Mouse (Mus musculus) midbrain, embryonic 15.5 days (tissue): ENCODE results near the gene Thop1. TPM values are rescaled to one million over a fixed set of nuclear protein-coding genes. Genes with fewer than 3 reads are reported as not detected.

Experiments
- ATAC-seq: fragments of 200-750 bp; cut with Nextera tagmentation; replicated peaks from 2 replicates; pipeline ENCODE4 v1.8.0; 2017; ENCODE audit warnings: moderate TSS enrichment
- H3K27ac ChIP-seq: fragments of 300-500 bp; sonication (generic); 2 replicates; pipeline ENCODE4 v1.5.1; 2015; ENCODE audit warnings: mild to moderate bottlenecking, inconsistent platforms
- H3K27me3 ChIP-seq: fragments of 300-500 bp; sonication (generic); replicated peaks from 2 replicates; pipeline ENCODE4 v1.6.1; 2015; ENCODE audit warnings: inconsistent platforms
- H3K36me3 ChIP-seq: fragments of 300-500 bp; sonication (generic); replicated peaks from 2 replicates; pipeline ENCODE4 v1.6.1; 2015; ENCODE audit warnings: inconsistent platforms
- H3K4me1 ChIP-seq: fragments of 300-500 bp; sonication (generic); 2 replicates; pipeline ENCODE4 v1.6.1; 2015; ENCODE audit warnings: inconsistent platforms
- H3K4me2 ChIP-seq: fragments of 300-500 bp; sonication (generic); 2 replicates; pipeline ENCODE4 v1.6.1; 2015; ENCODE audit warnings: inconsistent platforms, mild to moderate bottlenecking, moderate library complexity
- H3K4me3 ChIP-seq: fragments of 300-500 bp; sonication (generic); 2 replicates; pipeline ENCODE4 v1.5.1; 2015; ENCODE audit warnings: mild to moderate bottlenecking, inconsistent platforms
- H3K9ac ChIP-seq: fragments of 300-500 bp; sonication (generic); 2 replicates; pipeline ENCODE4 v1.6.1; 2015; ENCODE audit warnings: mild to moderate bottlenecking, inconsistent platforms
- H3K9me3 ChIP-seq: fragments of 300-500 bp; sonication (generic); 2 replicates; pipeline ENCODE4 v1.6.1; 2016; ENCODE audit warnings: inconsistent platforms
- WGBS: fragments of 180-500 bp; shearing (Covaris S2); methylation state at CpG from one replicate; pipeline ENCODE4 v1.1.7; 2015; ENCODE audit warnings: mixed read lengths; 5-methylcytosine and 5-hydroxymethylcytosine counted together
- polyA plus RNA-seq: library from polyadenylated mRNA; unstranded; fragments of >200 nt; fragmentation: Nextera tagmentation; extraction: Ambion mirVana; gene quantifications from 2 replicates; pipeline ENCODE4 v1.2.1, GENCODE M21; 2015

The Thop1 gene
- 48.8 and 52.2 TPM in 2 replicates for polyA plus RNA-seq

DNA sequence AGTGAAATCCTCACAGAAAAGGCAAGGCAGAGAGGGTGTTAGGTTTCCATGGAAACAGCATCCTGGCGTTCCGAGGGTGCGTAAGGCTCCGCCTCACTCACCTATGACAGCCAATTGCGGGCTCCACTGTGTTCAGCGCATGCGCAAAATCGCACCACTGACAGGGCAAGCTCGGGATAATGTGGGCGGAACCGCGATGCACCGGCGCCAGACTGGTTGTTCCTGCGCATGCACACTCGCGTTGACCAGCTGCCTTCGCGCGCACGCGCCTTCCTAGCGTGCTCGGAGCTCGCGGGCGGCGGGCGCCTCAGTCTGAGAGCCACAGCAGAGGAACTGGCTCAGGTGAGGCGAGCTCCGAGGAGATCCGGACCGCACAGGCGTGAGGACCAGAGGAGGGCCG is at the start of gene Thop1:
Gene Thop1 (plus strand): TSS at position 200 of the 400 bp plus-strand sequence.
- H3K36me3 ChIP-seq = peaks cover 16% of the 10 kb centered on the region; the same call in 1 of the 2 replicates
- H3K27ac ChIP-seq = peak within 1 kb of the TSS; percentile 77
- peak; percentile 95 for ATAC-seq
- peak within 1 kb of the TSS; percentile 86 for H3K9ac ChIP-seq
- H3K27me3 ChIP-seq = no peaks in the 10 kb centered on the region
- H3K4me1 ChIP-seq = peaks cover 24% of the 10 kb centered on the region
- no peaks in the 10 kb centered on the region for H3K9me3 ChIP-seq
- WGBS = under 1% methylated on average over 35 of the region's 35 CpGs
- H3K4me3 ChIP-seq = peak within 1 kb of the TSS; percentile 81
- H3K4me2 ChIP-seq = peak within 1 kb of the TSS; percentile 85

DNA sequence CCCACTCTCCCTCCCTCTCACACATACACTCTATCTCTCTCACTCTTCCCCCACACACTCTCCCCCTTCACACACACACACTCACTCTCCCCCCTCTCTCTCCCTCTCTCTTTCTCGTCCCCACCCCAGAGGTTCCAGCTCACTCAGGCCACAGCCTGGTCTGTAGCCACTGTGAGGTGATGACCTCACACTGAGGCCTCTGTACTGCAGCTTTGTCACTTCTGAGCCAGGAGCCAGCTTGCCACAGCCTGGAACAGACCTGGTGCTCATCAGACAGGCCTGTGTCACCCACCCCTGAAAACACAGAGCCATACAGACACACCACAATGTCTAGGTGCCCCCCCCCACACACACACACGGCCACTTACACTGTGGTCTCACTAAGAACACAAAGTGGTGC is 49.6 kb upstream of the Thop1 start:
- H3K27me3 ChIP-seq = 0 out of 2 replicates have a peak, but pooled peaks cover 3% of the 10 kb centered on the region
- peaks cover 3% of the 10 kb centered on the region; the same call in 1 of the 2 replicates for H3K36me3 ChIP-seq
- H3K4me3 ChIP-seq = no peak overlapping the region
- no peak for ATAC-seq
- 54% methylated on average over 2 of the region's 2 CpGs for WGBS
- H3K4me1 ChIP-seq = peaks cover 26% of the 10 kb centered on the region
- no peaks in the 10 kb centered on the region for H3K9me3 ChIP-seq
- no peak overlapping the region for H3K4me2 ChIP-seq
- H3K9ac ChIP-seq = no peak overlapping the region
- no peak overlapping the region for H3K27ac ChIP-seq

DNA sequence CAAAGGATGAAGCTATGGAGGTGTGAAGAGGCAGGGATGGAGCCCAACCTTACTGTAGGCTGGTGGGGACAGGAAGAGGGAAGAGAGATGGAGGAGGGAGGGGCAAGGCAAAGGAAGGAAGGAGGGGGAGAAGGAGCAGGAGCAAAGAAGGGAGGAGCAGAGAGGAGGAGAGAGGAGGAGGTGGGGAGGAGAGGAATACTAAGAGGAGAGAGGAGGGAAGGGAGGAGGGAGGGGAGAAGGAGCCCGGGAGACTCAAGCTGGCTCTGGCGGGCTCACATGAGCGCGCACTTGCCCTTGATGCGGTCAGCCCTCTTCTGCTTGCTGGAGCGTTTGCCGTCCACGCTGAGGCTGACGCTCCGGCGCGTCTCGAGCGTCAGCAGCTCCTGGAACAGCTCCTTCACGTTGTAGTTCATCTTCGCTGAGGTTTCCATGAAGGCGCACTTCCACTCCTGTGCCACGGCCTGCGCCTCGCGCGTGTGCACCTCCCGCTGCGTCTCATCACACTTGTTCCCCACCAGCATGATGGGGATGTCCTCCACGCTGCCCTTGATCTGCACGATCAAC is 48.2 kb upstream of the Thop1 start:
- Histone ChIP-seq H3K4me2 (peak overlapping the region; percentile 25), H3K36me3 (peaks cover 3% of the 10 kb centered on the region; the same call in 1 of the 2 replicates), H3K4me1 (peaks cover 22% of the 10 kb centered on the region), H3K27me3 (0 out of 2 replicates have a peak, but pooled peaks cover 3% of the 10 kb centered on the region), H3K9ac (no peak overlapping the region; the same call in 1 of the 2 replicates), H3K9me3 (no peaks in the 10 kb centered on the region), H3K27ac (no peak overlapping the region), H3K4me3 (no peak overlapping the region)
- no peak for ATAC-seq
- WGBS = 28% methylated on average over 26 of the region's 26 CpGs

DNA sequence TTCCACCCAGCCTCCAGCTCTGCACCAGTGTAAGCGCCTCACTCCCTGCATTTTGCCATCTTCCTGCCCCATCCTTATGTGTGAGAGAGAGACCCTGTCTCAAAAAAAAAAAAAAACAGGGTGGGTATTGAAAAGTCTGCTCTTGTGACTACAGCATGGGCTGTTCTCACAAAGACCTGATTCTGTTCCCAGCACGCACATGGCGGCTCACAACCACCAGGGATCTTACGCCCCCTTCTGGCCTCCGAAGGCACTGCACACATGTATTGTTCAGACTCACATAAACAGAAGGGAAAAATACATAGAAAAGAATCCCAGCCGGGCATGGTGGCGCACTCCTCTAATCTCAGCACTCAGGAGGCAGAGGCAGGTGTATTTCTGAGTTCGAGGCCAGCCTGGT is 47.1 kb upstream of the Thop1 start:
- Histone ChIP-seq H3K4me1 (peaks cover 22% of the 10 kb centered on the region), H3K27ac (no peak overlapping the region), H3K9ac (no peak overlapping the region), H3K9me3 (no peaks in the 10 kb centered on the region), H3K36me3 (peaks cover 3% of the 10 kb centered on the region; the same call in 1 of the 2 replicates), H3K4me2 (no peak overlapping the region), H3K27me3 (0 out of 2 replicates have a peak, but pooled peaks cover 3% of the 10 kb centered on the region), H3K4me3 (no peak overlapping the region)
- no peak for ATAC-seq
- 75% methylated on average over 8 of the region's 8 CpGs for WGBS

DNA sequence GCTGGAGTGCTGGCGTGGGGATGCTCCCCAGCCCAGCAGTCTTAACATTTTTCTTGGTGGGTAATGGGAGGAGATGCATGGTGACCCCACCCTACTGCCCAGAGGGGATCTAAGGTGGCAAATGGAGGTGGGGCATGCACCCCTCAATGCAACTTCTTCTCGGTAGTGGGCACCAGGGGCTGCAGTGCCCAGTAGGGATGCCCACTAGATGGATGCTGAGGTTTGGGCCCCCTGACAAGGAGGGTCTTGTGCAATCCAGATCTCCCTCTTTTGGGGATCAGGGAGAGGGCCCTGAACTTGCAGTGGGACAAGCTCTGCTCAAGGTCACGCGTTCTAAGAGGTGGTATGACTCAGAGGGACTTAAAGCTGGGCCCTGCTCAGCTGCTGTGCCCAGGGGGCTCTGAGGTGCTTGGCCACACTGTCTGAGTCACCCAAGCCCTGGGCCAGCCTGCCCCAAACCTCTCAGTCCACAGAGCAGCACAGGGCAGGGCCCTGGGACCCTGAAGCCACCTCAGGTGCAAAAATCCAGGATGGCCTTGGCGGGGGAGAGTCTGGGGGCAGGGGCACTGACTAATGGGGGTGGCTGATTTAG is 45.4 kb upstream of the Thop1 start:
- ATAC-seq = peak; percentile 25; the same call in 1 of the 2 replicates
- WGBS = 83% methylated on average over 5 of the region's 5 CpGs
- Histone ChIP-seq H3K4me2 (peak overlapping the region; percentile 86), H3K4me3 (peak overlapping the region; percentile 50), H3K27me3 (0 out of 2 replicates have a peak, but pooled peaks cover 3% of the 10 kb centered on the region), H3K9me3 (no peaks in the 10 kb centered on the region), H3K9ac (peak overlapping the region; percentile 71), H3K36me3 (peaks cover 3% of the 10 kb centered on the region; the same call in 1 of the 2 replicates), H3K27ac (peak overlapping the region; percentile 13; the same call in 1 of the 2 replicates), H3K4me1 (peaks cover 25% of the 10 kb centered on the region)

DNA sequence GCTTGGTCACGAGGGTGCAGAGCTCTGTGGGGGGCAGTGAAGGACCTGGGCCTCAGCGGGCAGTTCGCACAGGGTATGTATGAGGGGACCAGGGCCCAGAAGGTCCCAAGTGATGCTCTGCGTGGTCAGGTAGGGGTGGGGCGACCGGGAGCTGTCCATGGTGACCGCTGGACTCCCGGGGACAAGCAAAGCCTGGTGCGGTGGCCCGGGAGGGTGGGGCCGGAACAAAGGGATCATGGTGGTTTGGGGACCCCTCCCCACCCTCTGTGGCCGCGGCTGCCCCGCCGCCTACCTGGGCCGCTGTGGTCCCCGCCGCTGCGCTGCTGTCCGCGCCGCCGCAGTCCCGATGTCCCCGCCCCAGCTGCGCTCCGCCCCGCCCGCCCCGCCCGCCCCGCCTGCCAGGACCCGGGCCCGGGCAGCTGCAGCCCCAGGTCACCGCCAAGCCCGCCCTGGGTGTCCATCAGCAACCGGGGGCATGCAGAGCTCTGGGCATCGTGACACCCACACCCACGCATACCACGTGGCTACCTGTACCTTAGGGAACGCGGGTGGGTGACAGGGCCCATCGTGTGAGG is 44.7 kb upstream of the Thop1 start:
- peak overlapping the region; percentile 86 for H3K4me2 ChIP-seq
- peak overlapping the region; percentile 50 for H3K4me3 ChIP-seq
- H3K27ac ChIP-seq = peak overlapping the region; percentile 13; the same call in 1 of the 2 replicates
- H3K9me3 ChIP-seq = no peaks in the 10 kb centered on the region
- H3K27me3 ChIP-seq = 0 out of 2 replicates have a peak, but pooled peaks cover 3% of the 10 kb centered on the region
- WGBS = under 1% methylated on average over 21 of the region's 43 CpGs
- H3K9ac ChIP-seq = peak overlapping the region; percentile 71
- peaks cover 7% of the 10 kb centered on the region; the same call in 1 of the 2 replicates for H3K36me3 ChIP-seq
- H3K4me1 ChIP-seq = peaks cover 25% of the 10 kb centered on the region
- peak; percentile 67 for ATAC-seq

DNA sequence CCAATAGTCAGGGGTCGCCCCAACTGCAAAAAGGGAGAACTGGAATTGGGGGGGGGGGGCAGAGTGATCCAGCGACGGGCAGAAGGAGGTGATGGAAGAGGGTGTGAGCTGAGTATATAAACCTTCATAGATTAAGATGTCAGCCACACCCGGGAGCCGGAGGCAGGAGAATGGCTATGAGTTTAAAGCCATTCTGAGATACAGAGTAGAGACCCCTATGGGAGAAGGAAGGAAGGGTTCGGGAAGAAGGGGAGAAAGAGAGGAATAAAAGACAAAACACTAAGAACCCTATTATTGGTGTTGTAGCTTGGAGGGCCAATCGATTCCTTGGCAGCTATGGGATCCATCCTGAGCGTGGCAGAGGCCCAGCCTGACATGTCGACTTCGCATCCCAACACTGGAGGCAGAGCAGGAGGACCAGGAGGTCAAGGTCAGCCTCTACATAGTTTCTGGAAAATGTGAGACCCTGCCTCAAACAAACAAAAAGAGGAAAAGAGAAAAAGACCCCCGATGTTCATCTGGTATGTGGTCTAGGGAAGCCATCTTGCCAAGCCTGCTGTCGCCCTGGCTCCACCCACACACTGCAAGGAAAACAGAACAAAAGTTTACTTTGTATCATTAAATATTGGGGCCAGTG is 44.1 kb upstream of the Thop1 start, which contains the start of gene Diras1:
Gene Diras1 (minus strand): TSS at position 24 of the 637 bp plus-strand sequence.
- peak; percentile 35 for ATAC-seq
- Histone ChIP-seq H3K4me3 (peak within 1 kb of the TSS; percentile 50), H3K9me3 (no peaks in the 10 kb centered on the region), H3K9ac (peak within 1 kb of the TSS; percentile 71), H3K27me3 (0 out of 2 replicates have a peak, but pooled peaks cover 3% of the 10 kb centered on the region), H3K27ac (peak within 1 kb of the TSS; percentile 13; the same call in 1 of the 2 replicates), H3K4me1 (peaks cover 22% of the 10 kb centered on the region), H3K4me2 (peak within 1 kb of the TSS; percentile 86), H3K36me3 (0 out of 2 replicates have a peak, but pooled peaks cover 12% of the 10 kb centered on the region)
- 53% methylated on average over 10 of the region's 12 CpGs for WGBS

DNA sequence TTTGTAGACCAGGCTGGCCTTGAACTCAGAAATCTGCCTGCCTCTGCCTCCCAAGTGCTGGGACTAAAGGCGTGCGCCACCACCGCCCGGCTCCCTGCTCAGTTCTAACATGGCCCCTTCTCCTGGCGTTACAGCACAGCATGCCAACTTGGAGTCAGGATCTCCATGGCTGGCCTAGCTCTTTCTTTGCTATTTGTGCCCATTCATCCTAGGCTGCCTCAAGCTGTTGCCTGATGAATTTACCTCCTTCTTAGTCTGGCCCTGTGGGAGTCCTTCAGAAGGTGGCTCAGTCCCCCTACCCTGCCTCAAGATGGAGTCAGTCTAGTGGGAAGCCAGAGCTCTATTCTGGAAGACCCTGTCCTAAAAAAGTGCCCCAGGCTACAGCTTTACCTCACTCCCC is 43.0 kb upstream of the Thop1 start:
- Histone ChIP-seq H3K9ac (no peak overlapping the region), H3K4me1 (peaks cover 19% of the 10 kb centered on the region), H3K4me2 (no peak overlapping the region), H3K27ac (no peak overlapping the region), H3K4me3 (no peak overlapping the region), H3K27me3 (0 out of 2 replicates have a peak, but pooled peaks cover 3% of the 10 kb centered on the region), H3K36me3 (peaks cover 18% of the 10 kb centered on the region; the same call in 1 of the 2 replicates), H3K9me3 (no peaks in the 10 kb centered on the region)
- no peak for ATAC-seq
- WGBS = 94% methylated on average over 5 of the region's 5 CpGs

DNA sequence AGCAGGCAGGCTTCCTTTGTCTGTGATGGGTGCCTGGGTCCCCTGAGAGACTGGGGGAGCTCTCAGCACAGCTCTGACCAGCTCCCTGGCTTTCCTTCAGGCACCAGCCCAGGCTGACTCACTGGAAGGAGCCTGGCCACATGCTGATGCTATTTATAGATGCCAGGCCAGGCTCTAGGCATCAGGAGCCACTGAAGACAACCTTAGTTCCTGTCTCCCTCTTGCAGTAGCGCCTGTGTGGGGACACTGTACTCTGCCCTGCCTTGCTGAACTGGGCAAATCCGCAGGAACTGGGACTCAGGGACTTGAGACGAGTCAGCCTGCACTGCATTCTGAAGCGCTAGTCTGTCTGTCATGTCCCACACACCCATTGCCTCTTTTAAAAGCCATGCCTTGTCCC is 42.5 kb upstream of the Thop1 start:
- ATAC-seq = no peak
- Histone ChIP-seq H3K27ac (no peak overlapping the region), H3K4me1 (peaks cover 16% of the 10 kb centered on the region), H3K9ac (no peak overlapping the region), H3K4me3 (no peak overlapping the region), H3K9me3 (no peaks in the 10 kb centered on the region), H3K27me3 (0 out of 2 replicates have a peak, but pooled peaks cover 3% of the 10 kb centered on the region), H3K36me3 (peaks cover 18% of the 10 kb centered on the region; the same call in 1 of the 2 replicates), H3K4me2 (no peak overlapping the region)
- WGBS = 73% methylated on average over 4 of the region's 4 CpGs

DNA sequence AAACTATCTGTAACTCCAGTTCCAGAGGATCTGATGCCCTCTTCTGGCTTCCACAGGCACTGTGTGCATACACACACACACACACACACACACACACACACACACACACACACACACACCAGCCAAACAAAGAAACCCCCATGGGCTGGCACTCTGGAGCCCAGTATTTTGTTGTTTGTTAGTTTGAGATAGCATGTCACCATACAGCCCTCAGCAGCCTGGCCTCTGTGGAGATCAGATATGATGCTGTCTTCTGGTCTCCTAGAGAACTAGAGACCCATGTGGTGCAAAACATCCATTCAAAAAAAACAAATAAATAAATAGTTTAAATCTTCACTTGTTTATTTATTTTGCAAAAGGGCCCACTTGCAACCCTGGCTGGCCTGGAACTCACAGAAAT is 41.6 kb upstream of the Thop1 start:
- 0 out of 2 replicates have a peak, but pooled peaks cover 3% of the 10 kb centered on the region for H3K27me3 ChIP-seq
- H3K9me3 ChIP-seq = no peaks in the 10 kb centered on the region
- no peak overlapping the region for H3K4me2 ChIP-seq
- H3K36me3 ChIP-seq = peaks cover 20% of the 10 kb centered on the region; the same call in 1 of the 2 replicates
- H3K9ac ChIP-seq = no peak overlapping the region
- no peak for ATAC-seq
- H3K4me1 ChIP-seq = peaks cover 14% of the 10 kb centered on the region
- H3K27ac ChIP-seq = no peak overlapping the region
- no peak overlapping the region for H3K4me3 ChIP-seq

DNA sequence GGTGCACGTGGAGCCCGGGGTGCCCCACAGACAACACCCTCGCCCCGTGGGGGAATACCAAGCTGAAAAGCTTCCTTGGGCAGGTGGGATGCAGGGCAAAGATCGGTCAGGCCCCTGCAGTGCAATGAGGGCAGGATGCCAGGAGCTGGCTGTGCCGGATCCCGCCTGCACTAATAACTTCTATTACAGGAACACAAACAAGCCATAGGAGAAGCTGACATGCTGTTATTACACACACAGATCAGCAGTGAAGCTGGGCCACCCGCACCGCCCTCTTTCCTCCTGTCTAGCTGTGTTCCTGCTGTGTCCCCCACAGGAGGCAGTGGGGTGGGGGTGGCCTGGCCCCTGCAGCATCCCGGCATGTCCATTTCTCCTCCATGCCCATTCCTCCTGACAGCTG is 40.8 kb upstream of the Thop1 start:
- WGBS = 64% methylated on average over 10 of the region's 10 CpGs

More for the DNA sequence above, 40.8 kb upstream of the Thop1 start:
- Histone ChIP-seq H3K27me3 (0 out of 2 replicates have a peak, but pooled peaks cover 3% of the 10 kb centered on the region), H3K4me2 (no peak overlapping the region), H3K36me3 (peaks cover 20% of the 10 kb centered on the region; the same call in 1 of the 2 replicates), H3K4me3 (no peak overlapping the region), H3K4me1 (peaks cover 11% of the 10 kb centered on the region), H3K27ac (no peak overlapping the region), H3K9me3 (no peaks in the 10 kb centered on the region), H3K9ac (no peak overlapping the region)
- ATAC-seq = no peak
